Mouse (Mus musculus) CH12.LX (cell line): Measurements from ENCODE around the gene Utp18. TPM values are rescaled to one million over a fixed set of nuclear protein-coding genes. Genes with fewer than 3 reads are reported as not detected.

ENCODE experiments used
- DNase-seq: peaks from one replicate; pipeline ENCODE4 v3.0.0-alpha.2; 2013; ENCODE audit errors: extremely low read depth
- H3K27ac ChIP-seq: 2 replicates; pipeline ENCODE4 v1.5.1; 2012; ENCODE audit warnings: low read depth, mild to moderate bottlenecking, control low read depth, moderate library complexity; ENCODE audit not compliant: insufficient read depth
- H3K27me3 ChIP-seq: replicated peaks from 2 replicates; pipeline ENCODE3; 2012; ENCODE audit warnings: inconsistent platforms
- H3K36me3 ChIP-seq, 2 experiments: replicated peaks in 1 of 2; 2 replicates each; pipeline versions ENCODE3 to v1.6.1; 2012; ENCODE audit warnings: inconsistent platforms in 1 of 2, low read length in 1 of 2, mild to moderate bottlenecking in 1 of 2, mixed read lengths in 1 of 2, moderate library complexity in 1 of 2; ENCODE audit not compliant: control insufficient read depth in 1 of 2, insufficient read depth in 1 of 2
- H3K4me1 ChIP-seq, 2 experiments: 2 replicates each; pipeline ENCODE4 v1.6.1; 2012; ENCODE audit warnings: inconsistent platforms in 1 of 2, moderate library complexity in 1 of 2; ENCODE audit not compliant: insufficient read depth in 2 of 2, control insufficient read depth in 1 of 2
- H3K4me2 ChIP-seq: 2 replicates; pipeline ENCODE4 v1.6.1; 2012; ENCODE audit warnings: low read depth, mild to moderate bottlenecking, control low read depth; ENCODE audit not compliant: poor library complexity, insufficient read depth, severe bottlenecking
- H3K4me3 ChIP-seq, 3 experiments: fragments of 150-350 bp in 1 of 3; sonication (generic) in 1 of 3; replicated peaks in 1 of 3; 2 replicates each; pipeline versions ENCODE3 to v1.5.1; 2011 to 2012; ENCODE audit warnings: low read depth in 2 of 3, low read length in 2 of 3, mild to moderate bottlenecking in 2 of 3, moderate library complexity in 2 of 3, control low read depth in 1 of 3, improper control_type of control experiment in 1 of 3, inconsistent platforms in 1 of 3, mixed read lengths in 1 of 3; ENCODE audit not compliant: poor library complexity in 1 of 3
- H3K79me2 ChIP-seq: replicated peaks from 2 replicates; pipeline ENCODE4 v1.6.1; 2012; ENCODE audit warnings: mild to moderate bottlenecking, moderate library complexity; ENCODE audit not compliant: control insufficient read depth, poor library complexity, insufficient read depth, severe bottlenecking; ENCODE audit errors: extremely low read depth
- H3K9ac ChIP-seq: 2 replicates; pipeline ENCODE4 v1.6.1; 2012; ENCODE audit warnings: low read depth, mild to moderate bottlenecking, control low read depth, moderate library complexity; ENCODE audit not compliant: insufficient read depth
- H3K9me3 ChIP-seq: replicated peaks from 2 replicates; pipeline ENCODE3; 2012; ENCODE audit warnings: low read length, inconsistent platforms, mixed read lengths
- BHLHE40 ChIP-seq: IDR thresholded peaks from 2 replicates; pipeline ENCODE4 v1.6.1; 2011; ENCODE audit warnings: mild to moderate bottlenecking, low read depth, low read length, improper control_type of control experiment
- CHD1 ChIP-seq: IDR thresholded peaks from 2 replicates; pipeline ENCODE4 v1.6.1; 2012; ENCODE audit warnings: low read depth, low read length, improper control_type of control experiment, inconsistent platforms
- CHD2 ChIP-seq: IDR thresholded peaks from 2 replicates; pipeline ENCODE4 v1.6.1; 2011; ENCODE audit warnings: low read length, improper control_type of control experiment
- HCFC1 ChIP-seq: IDR thresholded peaks from 2 replicates; pipeline ENCODE4 v1.6.1; 2012; ENCODE audit warnings: low read depth, mild to moderate bottlenecking, inconsistent platforms, low read length, improper control_type of control experiment
- IRF4 ChIP-seq: IDR thresholded peaks from 2 replicates; pipeline ENCODE4 v1.6.1; 2014; ENCODE audit warnings: low read depth, mild to moderate bottlenecking, inconsistent platforms, low read length, improper control_type of control experiment
- JUN ChIP-seq: IDR thresholded peaks from 2 replicates; pipeline ENCODE4 v1.6.1; 2011; ENCODE audit warnings: low read depth, mild to moderate bottlenecking, low read length, improper control_type of control experiment, moderate library complexity; ENCODE audit not compliant: insufficient read depth
- KAT2A ChIP-seq: IDR thresholded peaks from 2 replicates; pipeline ENCODE4 v1.6.1; 2012; ENCODE audit warnings: low read length, improper control_type of control experiment, inconsistent platforms; ENCODE audit not compliant: insufficient replicate concordance
- MAFK ChIP-seq: IDR thresholded peaks from 2 replicates; pipeline ENCODE4 v1.6.1; 2011; ENCODE audit warnings: low read length, improper control_type of control experiment; ENCODE audit not compliant: insufficient replicate concordance
- MAZ ChIP-seq: IDR thresholded peaks from 2 replicates; pipeline ENCODE4 v1.6.1; 2012; ENCODE audit warnings: low read depth, mild to moderate bottlenecking, inconsistent platforms, low read length, improper control_type of control experiment, moderate library complexity
- MEF2A ChIP-seq: IDR thresholded peaks from 2 replicates; pipeline ENCODE4 v1.6.1; 2014; ENCODE audit warnings: low read depth, mild to moderate bottlenecking, inconsistent platforms, low read length, improper control_type of control experiment, borderline replicate concordance
- MXI1 ChIP-seq: IDR thresholded peaks from 2 replicates; pipeline ENCODE4 v1.6.1; 2011; ENCODE audit warnings: mild to moderate bottlenecking, low read depth, low read length, improper control_type of control experiment
- MYC ChIP-seq: IDR thresholded peaks from 2 replicates; pipeline ENCODE4 v1.6.1; 2011; ENCODE audit warnings: low read depth, mild to moderate bottlenecking, improper control_type of control experiment, low read length
- NRF1 ChIP-seq: IDR thresholded peaks from 2 replicates; pipeline ENCODE4 v1.6.1; 2014; ENCODE audit warnings: low read depth, mild to moderate bottlenecking, inconsistent platforms, low read length, improper control_type of control experiment, moderate library complexity
- POLR2AphosphoS2 ChIP-seq: IDR thresholded peaks from 2 replicates; pipeline ENCODE4 v1.6.1; 2011; ENCODE audit warnings: low read depth, low read length, improper control_type of control experiment
- RAD21 ChIP-seq: IDR thresholded peaks from 2 replicates; pipeline ENCODE4 v1.6.1; 2011; ENCODE audit warnings: low read depth, mild to moderate bottlenecking, low read length, improper control_type of control experiment, moderate library complexity
- RCOR1 ChIP-seq: conservative IDR thresholded peaks from 2 replicates; pipeline ENCODE4 v1.6.1; 2012; ENCODE audit warnings: low read depth, mild to moderate bottlenecking, inconsistent platforms, low read length, improper control_type of control experiment
- TCF12 ChIP-seq: IDR thresholded peaks from 2 replicates; pipeline ENCODE4 v1.6.1; 2014; ENCODE audit warnings: low read depth, mild to moderate bottlenecking, inconsistent platforms, low read length, improper control_type of control experiment
- UBTF ChIP-seq: IDR thresholded peaks from 2 replicates; pipeline ENCODE4 v1.6.1; 2012; ENCODE audit warnings: low read depth, mild to moderate bottlenecking, inconsistent platforms, low read length, improper control_type of control experiment, moderate library complexity
- ZC3H11A ChIP-seq: IDR thresholded peaks from 2 replicates; pipeline ENCODE4 v1.6.1; 2012; ENCODE audit warnings: low read depth, mild to moderate bottlenecking, inconsistent platforms, low read length, improper control_type of control experiment
- ZMIZ1 ChIP-seq: IDR thresholded peaks from 2 replicates; pipeline ENCODE4 v1.6.1; 2012; ENCODE audit warnings: low read depth, mild to moderate bottlenecking, inconsistent platforms, low read length, improper control_type of control experiment
- ZNF384 ChIP-seq: IDR thresholded peaks from 2 replicates; pipeline ENCODE4 v1.6.1; 2012; ENCODE audit warnings: low read depth, low read length, improper control_type of control experiment, inconsistent platforms
- dilution Hi-C: fragments of 300-500 bp; cut with MboI; formaldehyde crosslinking; loops from 2 replicates; pipeline ENCODE4 v1.14.3; 2020; ENCODE audit warnings: low sequenced_read_pairs; ENCODE audit not compliant: extremely low pct_unique_long_range_greater_than_20kb, extremely low pct_ligation_motif_present
- in situ Hi-C: fragments of 300-500 bp; cut with MboI; formaldehyde crosslinking; loops from 3 replicates; pipeline ENCODE4 v1.14.3; 2019; ENCODE audit warnings: low sequenced_read_pairs, low pct_ligation_motif_present, low pct_unique_long_range_greater_than_20kb, mixed read lengths
- polyA plus RNA-seq: library from polyadenylated mRNA; unstranded; fragments of >175 nt; gene quantifications from 2 replicates; pipeline ENCODE4 v1.2.1, GENCODE M21; 2012; ENCODE audit warnings: low read depth; ENCODE audit not compliant: insufficient read length
- total RNA-seq, 2 experiments: library from RNA; depleted of rRNA; stranded (reverse); fragments of 300-350 nt in 1 of 2; fragments of >200 nt in 1 of 2; gene quantifications; 2 replicates each; pipeline ENCODE4 v1.2.3; 2012 to 2014

Utp18 gene
- total and polyA plus RNA-seq, 3 experiments = 61.8 to 132 (median 93.9) TPM

- no peak for TF ChIP-seq POLR2AphosphoS2
- no peak for TF ChIP-seq UBTF
- TF ChIP-seq MYC = no peak
- peak; percentile 58; the same call in 1 of the 2 replicates for TF ChIP-seq BHLHE40
- no peak for TF ChIP-seq NRF1
- TF ChIP-seq CHD2 = no peak
- peak; percentile 78 for TF ChIP-seq IRF4
- TF ChIP-seq KAT2A = no peak
- peak; percentile 70 for TF ChIP-seq MEF2A
- TF ChIP-seq RCOR1 = 0 out of 2 replicates have a peak, but pooled peaks have one; percentile 61
- no peak for TF ChIP-seq ZMIZ1
- TF ChIP-seq, all 38 proteins: peak for 13
Observed at GRCm38 (mm10) chr11:93911603-93912002, 26.0 kb upstream of the Utp18 start (continued).

DNA sequence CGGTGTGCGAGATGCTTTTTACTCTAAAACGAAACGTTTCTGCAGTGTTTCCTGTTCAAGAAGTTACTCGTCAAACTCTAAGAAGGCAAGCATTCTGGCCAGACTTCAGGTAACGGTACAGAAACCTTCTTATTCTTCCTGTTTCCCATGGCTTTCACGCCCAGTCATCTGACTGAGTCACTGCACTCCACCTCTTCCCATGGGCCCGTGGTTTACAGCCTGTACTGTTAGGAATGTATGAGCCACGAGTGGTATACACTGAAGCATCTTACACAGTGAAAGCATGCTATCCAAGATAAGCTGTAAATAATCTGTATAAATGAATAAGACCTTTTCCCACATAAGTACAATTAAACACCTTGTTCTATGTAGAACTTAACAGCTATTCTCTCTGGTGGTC, 23.3 kb upstream of the Utp18 start:
- TF ChIP-seq HCFC1 (no peak), RAD21 (no peak), MAZ (no peak), ZNF384 (no peak), MEF2A (no peak)
- no peaks in the 10 kb centered on the region for H3K27me3 ChIP-seq
- peaks cover 10 to 25% of the 10 kb centered on the region in 2 experiments for H3K4me1 ChIP-seq
- peak overlapping the region; percentile 32; the same call in 1 of the 2 replicates for H3K27ac ChIP-seq
- H3K79me2 ChIP-seq = peaks cover 1% of the 10 kb centered on the region; the same call in 1 of the 2 replicates
- H3K4me2 ChIP-seq = no peak overlapping the region
- peaks cover 52 to 93% of the 10 kb centered on the region in 2 experiments for H3K36me3 ChIP-seq
- in situ Hi-C loops (no loop called here), dilution Hi-C loops (no loop called here)
- no peaks in the 10 kb centered on the region for H3K9me3 ChIP-seq
- no peak overlapping the region for H3K4me3 ChIP-seq
- no peak for DNase-seq
- H3K9ac ChIP-seq = no peak overlapping the region

- no peaks in the 10 kb centered on the region for H3K9me3 ChIP-seq
- H3K9ac ChIP-seq = no peak overlapping the region
- dilution Hi-C loops = no loop called here
- H3K4me1 ChIP-seq = peaks cover 10 to 27% of the 10 kb centered on the region in 2 experiments
- H3K36me3 ChIP-seq = peaks cover 50 to 88% of the 10 kb centered on the region in 2 experiments
- in situ Hi-C loops = no loop called here
- peaks cover 3% of the 10 kb centered on the region for H3K79me2 ChIP-seq
- H3K27me3 ChIP-seq = no peaks in the 10 kb centered on the region
- DNase-seq = no peak
- H3K27ac ChIP-seq = no peak overlapping the region
- H3K4me3 ChIP-seq = no peak overlapping the region
- TF ChIP-seq JUN (no peak), CHD1 (no peak), HCFC1 (no peak), MYC (no peak), MAFK (no peak), RAD21 (no peak), ZC3H11A (no peak), MXI1 (no peak), TCF12 (no peak)
- H3K4me2 ChIP-seq = no peak overlapping the region
Observed at GRCm38 (mm10) chr11:93907839-93908238, 22.3 kb upstream of the Utp18 start.
